Mouse (Mus musculus): ENCODE data around the gene Cldn3. TPM values are rescaled to one million over a fixed set of nuclear protein-coding genes. Genes with fewer than 3 reads are reported as not detected.

The Cldn3 gene
- total RNA-seq, 2 experiments from 2014 or later: 0.49 to 0.52 TPM

GRCm38 (mm10) chr5:135024665-135025224, 38.7 kb downstream of the Cldn3 start:
- intact Hi-C loops (cut with DNase I): no loop called here
- DNase-seq (ENCODE audit: low spot score in 2 of 2): no peak

- DNase-seq (ENCODE audit: low spot score in 2 of 2): peak; percentile 68 to 74
- intact Hi-C loops (cut with DNase I): no loop called here
Measured at GRCm38 (mm10) chr5:135025899-135026298, 39.9 kb downstream of the Cldn3 start.

- intact Hi-C loops (cut with DNase I): no loop called here
- peak; percentile 73 to 83 for DNase-seq (ENCODE audit: low spot score in 2 of 2)
Measured at GRCm38 (mm10) chr5:135029007-135029854, 43.2 kb downstream of the Cldn3 start.

GRCm38 (mm10) chr5:135032581-135032980, 46.6 kb downstream of the Cldn3 start:
- intact Hi-C loops (cut with DNase I): no loop called here

GRCm38 (mm10) chr5:135034593-135034992, 48.6 kb downstream of the Cldn3 start:
- intact Hi-C loops (cut with DNase I): no loop called here
- no peak for DNase-seq (ENCODE audit: low spot score in 2 of 2)

More at GRCm38 (mm10) chr5:135032581-135032980, 46.6 kb downstream of the Cldn3 start:
- no peak for DNase-seq (ENCODE audit: low spot score in 2 of 2)

- DNase-seq (ENCODE audit: low spot score in 2 of 2): peak; percentile 65 to 79
- intact Hi-C loops (cut with DNase I): no loop called here
Measured at GRCm38 (mm10) chr5:135035608-135036359, 49.8 kb downstream of the Cldn3 start.

Other genes starting within 250 kb of the Cldn3 start
- gene Eln, start 238.9 kb upstream of the Cldn3 start, total RNA-seq (2021): 10 to 100 TPM; 11.6 to 17.0 TPM
- not detected for gene Tmem270, start 79.5 kb upstream of the Cldn3 start, total RNA-seq (2021)
- gene Cldn13, start 70.7 kb upstream of the Cldn3 start, total RNA-seq (2021): not detected
- 10 to 100 TPM in 1 of 2 experiments, 1 to 10 TPM in 1; 9.6 to 10.9 TPM for gene Mettl27, start 53.8 kb upstream of the Cldn3 start, total RNA-seq (2021)
- gene Cldn4, start 39.3 kb upstream of the Cldn3 start, total RNA-seq (2021): not detected
- 10 to 100 TPM; 31.1 to 39.2 TPM for gene Abhd11, start 22.9 kb downstream of the Cldn3 start, total RNA-seq (2021)
- gene Stx1a, start 37.3 kb downstream of the Cldn3 start, total RNA-seq (2021): 100 to 1,000 TPM; 340 to 404 TPM
- 10 to 100 TPM; 40.9 to 52.1 TPM for gene Dnajc30, start 78.0 kb downstream of the Cldn3 start, total RNA-seq (2021)
- gene Bud23, start 78.7 kb downstream of the Cldn3 start, total RNA-seq (2021): 10 to 100 TPM; 41.0 to 50.0 TPM
- 10 to 100 TPM; 26.8 to 36.0 TPM for gene Vps37d, start 92.1 kb downstream of the Cldn3 start, total RNA-seq (2021)
- 1 to 10 TPM; 2.4 to 4.7 TPM for gene Mlxipl, start 103.7 kb downstream of the Cldn3 start, total RNA-seq (2021)
- gene Tbl2, start 163.4 kb downstream of the Cldn3 start, total RNA-seq (2021): 10 to 100 TPM; 28.4 to 30.8 TPM
- 10 to 100 TPM; 54.7 to 58.3 TPM for gene Bcl7b, start 182.1 kb downstream of the Cldn3 start, total RNA-seq (2021)
- gene Baz1b, start 201.1 kb downstream of the Cldn3 start, total RNA-seq (2021): 10 to 100 TPM; 60.9 to 85.3 TPM

All from left cerebral cortex, postnatal 36 days (tissue).